Mouse (Mus musculus) kidney, adult 9 months (tissue): Measurements from ENCODE around the gene Gpatch2.

Experiments used
- DNase-seq: peaks from one replicate; pipeline ENCODE4 v3.0.0; 2022

Gpatch2 gene

DNA sequence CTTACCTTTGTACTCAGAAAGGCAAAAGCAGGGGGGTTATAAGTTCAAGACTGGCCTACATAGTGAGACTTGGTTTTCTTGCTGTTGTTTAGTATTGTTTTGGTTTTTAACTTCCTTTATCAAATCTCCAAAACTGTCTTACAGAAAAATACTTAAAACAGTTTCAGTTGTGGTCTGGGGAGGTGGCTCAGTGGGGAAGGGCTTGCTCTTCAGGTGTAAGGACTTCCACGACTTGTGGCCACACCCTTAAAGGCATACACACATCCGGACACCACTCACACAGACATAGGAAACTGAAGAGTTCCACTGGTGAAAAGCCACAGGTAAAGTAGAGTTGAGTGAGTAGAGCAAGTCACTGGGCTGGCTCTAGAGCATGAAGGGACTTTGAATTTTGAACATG, 93.2 kb downstream of the Gpatch2 start:
- peak; percentile 15 for DNase-seq

DNA sequence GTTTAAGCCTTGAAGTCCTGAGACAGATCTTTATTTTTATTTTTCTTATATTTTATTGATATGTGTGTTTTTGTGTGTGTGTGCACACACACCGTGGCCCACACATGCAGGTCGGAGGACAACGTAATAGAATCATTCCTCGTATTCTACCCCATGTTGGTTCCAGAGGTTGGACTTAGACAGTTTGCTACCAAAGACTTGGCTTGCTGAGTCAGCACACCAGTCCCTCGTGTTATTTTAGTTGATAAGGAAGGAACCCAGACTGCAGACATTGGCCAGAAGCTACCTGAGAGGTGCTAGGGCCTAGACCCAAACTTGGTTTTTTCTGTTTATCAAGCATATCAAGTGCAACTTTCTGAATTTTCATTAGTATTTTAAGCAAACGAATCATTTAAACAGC, 95.8 kb downstream of the Gpatch2 start:
- DNase-seq: no peak

DNA sequence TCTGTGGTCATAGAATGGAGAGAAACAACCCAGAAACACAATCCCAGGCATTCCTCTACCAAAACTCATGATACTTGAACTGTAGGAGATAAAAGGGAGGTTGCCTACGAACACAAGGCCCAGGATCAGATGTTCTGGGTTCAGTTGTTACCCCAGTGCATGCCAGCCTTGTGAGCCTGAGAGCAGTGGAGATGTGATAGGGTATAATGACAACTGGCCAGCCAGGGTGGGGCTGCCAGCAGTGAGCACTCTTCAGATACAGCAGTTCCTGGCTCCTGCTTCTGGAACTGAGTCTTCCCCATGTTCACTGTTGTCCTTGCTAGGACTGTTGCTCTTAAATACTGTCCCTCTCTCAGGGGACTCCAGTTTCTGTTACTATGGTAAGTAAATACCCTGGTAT, 98.0 kb downstream of the Gpatch2 start:
- DNase-seq: no peak

DNA sequence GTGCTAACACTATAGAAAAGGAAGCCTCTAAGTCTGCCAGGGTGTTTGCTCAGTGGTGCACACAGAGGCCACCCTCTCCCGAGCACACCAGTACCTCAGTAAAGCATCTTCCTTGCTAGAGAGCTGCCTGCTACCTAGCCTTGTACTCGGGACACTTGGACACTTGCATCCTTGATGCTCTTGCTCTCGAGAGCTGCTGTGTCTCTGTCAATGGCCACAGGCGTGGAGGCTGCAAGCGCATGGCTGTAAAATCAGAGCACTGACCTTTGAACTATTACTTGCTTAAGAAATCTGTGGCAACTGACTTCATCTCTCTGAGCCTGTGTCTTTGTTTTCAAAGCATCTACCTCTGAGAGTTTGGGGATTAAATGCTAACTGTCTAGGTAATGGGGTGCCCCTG, 98.5 kb downstream of the Gpatch2 start:
- DNase-seq: peak; percentile 14

DNA sequence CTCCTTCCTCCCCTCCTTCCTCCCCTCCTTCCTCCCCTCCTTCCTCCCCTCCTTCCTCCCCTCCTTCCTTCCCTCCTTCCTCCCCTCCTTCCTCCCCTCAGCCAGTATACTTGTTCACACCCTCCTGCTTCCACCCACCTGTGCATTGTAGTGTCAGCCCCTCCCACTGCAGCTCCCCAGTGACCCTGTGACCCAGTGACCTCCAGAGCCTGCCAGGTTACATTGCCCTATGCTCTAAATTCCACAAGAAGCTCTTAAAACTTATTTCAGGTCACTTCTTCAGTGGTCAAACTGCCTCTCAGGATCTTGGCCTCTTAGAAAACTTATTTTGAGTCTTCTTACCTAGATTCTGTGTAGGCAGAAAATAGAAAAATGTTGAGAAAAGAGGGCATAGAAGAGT, 99.2 kb downstream of the Gpatch2 start:
- DNase-seq: peak; percentile 26

DNA sequence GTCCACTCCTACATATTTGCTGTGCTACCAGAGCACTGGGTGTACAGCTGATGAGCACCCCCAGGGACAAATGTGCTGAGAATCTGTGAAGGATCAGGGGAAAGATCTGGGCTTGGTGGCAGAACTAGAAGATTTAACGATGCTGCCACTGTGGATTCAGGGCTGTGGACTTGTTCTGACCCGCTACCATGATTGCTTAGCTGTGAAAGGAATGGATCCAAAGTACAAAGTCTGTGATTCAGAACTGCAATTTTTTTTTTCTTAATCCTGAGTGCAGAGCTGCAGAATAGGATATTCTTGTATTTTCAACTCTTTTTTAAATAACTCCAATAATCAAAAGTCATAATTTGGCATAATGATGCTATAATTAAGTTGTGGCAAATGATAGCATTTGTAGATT, 100.5 kb downstream of the Gpatch2 start:
- peak; percentile 29 for DNase-seq

DNA sequence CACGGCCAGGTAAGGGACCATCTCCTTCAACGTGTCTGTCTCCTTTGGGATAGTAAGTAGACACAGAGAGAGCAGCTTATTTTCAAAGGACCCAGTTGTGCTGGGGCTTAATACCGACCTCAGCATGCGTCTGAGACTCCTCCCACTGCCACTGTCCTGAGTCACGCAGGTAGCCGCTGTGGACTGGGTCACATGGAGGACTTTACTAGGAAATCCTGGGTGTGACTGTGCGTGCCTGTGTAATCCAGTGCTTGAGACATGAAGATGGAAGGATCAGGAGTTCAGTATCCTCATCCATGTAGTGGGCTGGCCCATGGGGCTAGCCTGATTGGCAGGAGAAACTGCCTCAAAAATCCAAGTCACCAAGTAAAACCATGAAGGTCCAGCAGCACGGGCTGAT, 101.2 kb downstream of the Gpatch2 start:
- no peak for DNase-seq

DNA sequence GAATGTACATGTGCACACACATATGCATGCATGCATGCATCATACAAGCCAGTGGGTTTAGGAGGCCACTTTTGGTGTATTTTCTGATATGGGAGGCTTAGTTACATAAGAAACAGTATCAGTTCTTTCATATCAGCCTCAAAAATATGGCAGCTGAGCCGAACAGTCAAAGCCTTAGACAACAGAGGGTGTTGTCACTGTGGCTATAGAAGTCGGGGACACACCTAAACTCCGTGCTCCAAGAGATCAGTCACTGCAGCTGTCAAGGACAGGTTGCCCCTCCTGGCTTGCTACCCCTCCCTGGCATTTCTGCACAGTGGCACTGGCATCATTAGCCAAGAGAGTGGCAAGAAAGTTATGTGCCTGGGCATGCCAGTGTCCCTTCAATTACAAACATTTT, 106.5 kb downstream of the Gpatch2 start:
- no peak for DNase-seq

DNA sequence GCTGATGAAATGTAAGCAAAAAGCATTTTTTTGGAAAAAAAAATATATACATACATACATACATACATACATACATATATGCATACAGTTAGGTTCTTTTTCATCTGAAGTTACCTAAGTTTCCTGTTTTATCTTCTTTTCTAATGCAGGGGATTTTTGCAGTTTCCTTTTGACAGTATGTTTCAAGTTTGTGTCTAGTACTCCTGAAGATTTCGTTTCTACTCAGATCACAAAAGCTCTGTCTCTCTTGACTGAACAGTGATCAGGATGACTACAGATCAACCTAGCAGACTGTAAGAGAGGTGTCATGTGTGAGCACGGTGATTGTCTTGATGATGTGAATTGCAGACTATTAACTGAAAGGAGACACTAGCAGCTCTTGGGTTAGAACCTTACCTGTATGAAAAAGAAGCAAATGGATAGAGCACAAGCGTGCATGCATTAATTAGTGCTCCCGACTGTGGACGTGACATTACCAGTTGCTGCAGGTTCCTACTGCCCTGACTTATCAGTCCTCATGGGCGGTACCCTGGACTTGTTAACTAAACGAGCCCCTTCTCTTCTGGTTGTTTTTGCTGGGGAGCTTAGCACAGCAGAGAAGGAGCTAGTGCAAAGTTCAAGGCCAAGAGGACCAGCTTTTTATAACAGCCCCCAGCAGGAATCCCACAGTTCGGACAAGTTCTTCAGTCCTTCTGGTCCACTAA, 107.3 kb downstream of the Gpatch2 start:
- no peak for DNase-seq

DNA sequence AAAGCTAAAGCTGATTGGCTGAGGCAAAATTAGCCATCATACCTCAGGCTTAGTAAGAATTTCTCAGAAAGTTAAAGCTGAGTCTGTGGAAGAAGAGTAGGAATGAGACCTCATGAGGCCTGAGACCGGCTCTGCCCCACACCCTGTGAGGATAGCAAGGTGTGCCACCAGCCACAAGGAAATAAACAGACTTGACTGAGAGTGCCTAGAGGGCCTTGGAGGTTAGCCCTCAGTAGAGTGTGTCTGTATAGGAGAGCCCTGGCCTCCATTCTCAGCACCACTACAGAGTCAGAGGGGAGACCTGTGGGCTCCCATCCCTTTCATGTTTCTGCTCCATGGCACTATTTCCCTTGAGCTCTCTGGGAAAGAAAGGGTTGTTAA, 107.9 kb downstream of the Gpatch2 start:
- DNase-seq: no peak

DNA sequence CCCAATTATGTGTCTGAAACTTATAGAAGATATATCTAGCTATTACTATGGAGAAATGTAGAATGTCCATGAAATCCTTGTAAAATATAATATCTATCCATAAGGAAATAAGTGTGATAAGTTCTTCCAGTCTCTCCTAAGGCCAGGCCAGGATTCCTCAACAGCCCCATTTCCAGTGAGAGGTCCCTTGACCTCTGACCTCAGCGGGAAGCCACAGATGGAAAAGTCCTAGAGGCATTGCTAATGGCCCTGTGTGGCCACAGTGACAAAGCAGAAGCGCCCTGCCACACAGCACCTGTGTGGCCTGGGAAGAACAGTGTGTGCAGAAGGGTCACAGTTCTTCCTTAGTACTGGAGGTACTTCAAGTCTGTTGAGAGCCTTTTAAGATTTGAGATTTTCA, 127.2 kb downstream of the Gpatch2 start:
- no peak for DNase-seq

DNA sequence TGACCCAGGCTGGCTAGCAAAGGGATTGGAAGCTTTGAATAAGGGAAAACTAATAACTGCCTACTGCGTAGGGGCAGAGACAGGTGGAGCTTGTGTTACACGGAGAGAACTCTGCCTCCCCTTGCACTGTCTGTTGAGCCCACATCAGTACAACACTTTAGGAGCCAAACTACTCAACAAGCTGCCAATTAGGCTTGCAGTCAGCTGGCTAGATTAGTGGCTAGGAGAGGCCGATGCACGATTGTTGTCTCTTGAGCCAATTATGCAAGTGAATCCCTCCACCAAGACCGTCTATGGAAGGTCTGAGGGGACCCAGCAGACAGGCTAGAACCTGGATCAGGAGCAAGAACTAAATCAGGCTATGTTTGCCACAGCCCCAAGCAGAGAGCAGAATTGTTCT, 129.8 kb downstream of the Gpatch2 start:
- DNase-seq: no peak

DNA sequence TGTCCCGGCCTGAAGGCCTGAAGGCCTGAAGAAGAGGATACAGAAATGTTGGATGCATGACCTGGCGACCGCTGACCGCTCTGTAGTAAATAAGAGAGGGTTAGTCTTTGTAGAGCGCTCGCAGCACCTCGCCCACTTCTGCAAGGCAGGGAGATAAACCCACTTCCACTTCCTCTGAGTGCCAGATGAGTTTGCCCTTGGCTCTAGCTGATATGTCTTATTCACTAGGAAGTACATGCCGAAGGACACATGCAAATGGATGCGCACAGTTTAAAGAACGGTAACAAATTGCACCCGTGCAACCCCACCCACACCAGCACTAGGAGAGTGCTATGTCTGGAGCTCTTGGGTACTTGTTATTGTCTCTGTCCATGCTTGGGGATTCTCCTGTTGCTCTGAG, 131.6 kb downstream of the Gpatch2 start:
- no peak for DNase-seq

DNA sequence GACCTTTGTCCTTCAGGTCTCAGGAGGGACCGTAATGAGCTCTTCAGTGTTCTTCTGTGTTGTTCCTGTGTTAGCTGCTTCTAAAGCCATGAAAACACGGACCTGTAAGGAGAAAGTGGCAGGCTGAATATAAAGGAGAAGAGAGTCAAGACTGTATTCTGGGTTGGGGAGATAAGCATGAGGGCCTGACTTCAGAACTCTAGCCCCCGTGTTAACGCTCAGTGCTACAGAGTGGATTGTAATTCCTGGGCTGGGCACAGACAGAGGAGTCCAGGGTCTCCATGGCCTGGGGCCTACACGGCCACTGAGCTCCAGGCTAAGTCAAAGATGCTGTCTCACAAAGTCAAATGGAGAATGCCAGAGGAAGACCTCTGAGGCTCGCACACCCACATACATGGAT, 132.3 kb downstream of the Gpatch2 start:
- no peak for DNase-seq

DNA sequence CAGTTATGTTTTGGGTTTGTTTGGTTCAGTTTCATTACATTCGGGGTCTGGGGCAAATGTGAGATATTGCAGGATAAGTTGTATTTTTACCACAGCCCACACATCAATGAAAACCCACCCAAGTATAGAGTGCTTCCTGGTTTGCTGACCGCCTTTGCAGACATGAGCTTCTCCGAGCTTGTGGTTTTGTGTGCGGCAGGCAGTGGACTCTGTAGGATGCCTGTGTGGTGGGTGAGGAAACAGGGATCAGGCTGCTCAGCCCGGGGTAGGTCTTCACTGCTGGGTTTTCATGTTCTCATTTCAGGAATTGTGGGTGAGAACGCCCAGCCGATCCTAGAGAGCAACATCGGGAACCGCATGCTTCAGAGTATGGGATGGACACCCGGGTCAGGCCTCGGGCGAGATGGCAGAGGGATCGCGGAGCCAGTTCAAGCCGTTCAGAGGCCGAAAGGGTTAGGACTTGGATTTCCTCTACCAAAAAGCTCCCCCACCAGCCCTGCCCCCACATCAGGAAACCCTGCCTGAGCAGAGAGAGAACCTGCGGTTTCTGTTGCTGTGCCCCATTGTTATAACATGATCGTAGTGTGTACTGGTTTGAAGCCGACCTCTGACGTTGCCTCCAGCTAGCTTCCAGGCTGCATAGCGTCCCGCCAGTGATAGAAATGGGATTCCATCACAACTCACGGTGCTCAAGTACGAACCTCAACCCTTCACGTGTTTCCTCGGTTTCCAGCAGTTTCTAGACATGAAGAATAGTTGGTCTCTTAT, 132.9 kb downstream of the Gpatch2 start:
- no peak for DNase-seq

DNA sequence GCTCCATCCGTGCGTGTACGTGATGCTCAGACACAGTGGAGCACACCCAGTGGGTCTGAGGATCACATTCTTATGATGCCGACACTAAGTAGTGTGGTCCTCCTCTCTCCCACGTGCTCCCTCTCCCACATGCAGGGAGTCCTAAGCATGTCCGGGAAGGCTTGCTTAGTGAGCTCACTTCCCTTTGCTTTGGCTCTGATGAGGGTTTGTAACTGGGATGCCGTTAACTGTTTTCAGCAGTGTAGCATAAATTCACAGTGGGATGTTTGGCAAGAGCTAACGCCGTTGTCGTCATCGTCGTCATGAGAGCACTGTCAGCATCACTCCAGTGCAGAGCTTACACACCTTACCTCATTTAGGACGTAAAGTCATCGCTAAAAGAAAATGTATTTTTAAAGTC, 133.6 kb downstream of the Gpatch2 start:
- DNase-seq: no peak

DNA sequence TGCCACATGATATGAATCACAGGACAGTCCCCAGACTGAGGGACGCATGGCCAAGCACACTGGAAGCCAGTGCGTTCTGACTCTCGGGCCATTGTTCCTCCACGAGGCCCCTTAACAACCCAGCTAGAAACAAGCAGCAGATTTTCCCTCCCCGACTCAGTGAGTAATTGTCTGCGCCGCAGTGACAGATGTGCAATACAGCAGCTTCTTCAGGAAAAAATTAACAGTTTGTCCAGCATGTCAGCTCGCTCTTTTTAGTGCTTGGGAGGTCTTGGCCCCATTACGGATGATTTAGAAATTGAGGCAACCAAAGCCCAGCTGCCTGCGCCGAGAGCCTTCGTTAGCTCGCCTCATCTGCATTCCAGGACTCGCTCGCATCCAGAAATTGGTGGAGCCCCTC, 140.9 kb downstream of the Gpatch2 start:
- DNase-seq: no peak

DNA sequence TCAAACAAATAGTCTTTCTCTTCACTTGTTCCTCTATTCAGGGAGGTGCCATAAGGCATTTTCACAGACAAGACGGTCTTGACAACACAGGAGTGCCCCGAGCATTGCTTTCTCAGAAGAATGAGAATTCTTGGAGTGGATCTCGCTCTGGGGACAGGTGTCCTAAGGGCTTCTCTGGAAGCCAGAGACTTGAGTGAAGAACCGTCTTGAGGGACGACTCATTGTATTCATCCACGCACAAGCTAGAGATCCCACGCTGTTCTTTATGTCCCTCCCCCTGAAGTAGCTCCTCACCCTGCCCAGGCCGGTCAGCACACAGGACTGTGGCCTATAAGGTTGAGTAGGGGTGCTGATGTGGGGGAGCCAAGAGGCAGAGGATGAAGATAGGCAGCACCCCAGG, 141.6 kb downstream of the Gpatch2 start:
- no peak for DNase-seq

DNA sequence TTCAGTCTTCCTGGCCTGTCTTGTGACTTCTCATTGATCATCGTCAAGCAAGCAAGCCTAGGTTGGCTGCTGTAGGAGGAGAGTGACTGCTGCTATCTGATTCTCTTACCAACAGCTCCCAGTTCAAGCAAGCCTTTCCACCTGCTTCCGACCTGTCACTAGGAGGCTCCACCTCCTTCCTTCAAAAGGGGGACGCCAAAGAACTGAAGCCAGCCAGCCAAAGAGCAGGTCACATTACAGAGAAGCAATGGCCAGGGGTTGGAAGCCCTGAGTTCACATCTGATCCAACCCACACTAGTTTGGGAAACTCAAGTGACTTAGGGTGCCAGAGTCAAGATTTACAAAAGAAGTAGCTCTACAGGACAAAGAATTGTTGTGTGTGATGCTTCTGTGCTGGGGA, 144.9 kb downstream of the Gpatch2 start:
- DNase-seq: peak; percentile 11

DNA sequence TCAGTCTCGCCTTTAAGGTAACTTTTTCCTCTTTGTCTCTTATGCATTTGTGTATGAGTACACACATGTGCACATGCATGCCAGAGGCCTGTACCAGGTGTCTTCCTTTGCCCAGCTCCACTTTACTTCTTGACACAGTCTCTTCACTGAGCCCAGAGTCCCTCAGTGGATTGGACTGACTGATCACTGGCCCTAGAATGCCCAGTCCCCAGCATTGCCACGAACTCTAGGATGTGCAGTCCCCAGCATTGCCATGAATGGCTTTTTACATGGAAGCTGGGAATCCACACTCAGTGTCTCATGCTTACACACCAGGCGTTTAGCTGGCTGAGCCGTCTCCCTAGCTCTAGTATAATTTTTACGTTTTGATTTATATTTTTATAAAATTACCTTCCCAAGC, 147.2 kb downstream of the Gpatch2 start:
- DNase-seq: no peak

DNA sequence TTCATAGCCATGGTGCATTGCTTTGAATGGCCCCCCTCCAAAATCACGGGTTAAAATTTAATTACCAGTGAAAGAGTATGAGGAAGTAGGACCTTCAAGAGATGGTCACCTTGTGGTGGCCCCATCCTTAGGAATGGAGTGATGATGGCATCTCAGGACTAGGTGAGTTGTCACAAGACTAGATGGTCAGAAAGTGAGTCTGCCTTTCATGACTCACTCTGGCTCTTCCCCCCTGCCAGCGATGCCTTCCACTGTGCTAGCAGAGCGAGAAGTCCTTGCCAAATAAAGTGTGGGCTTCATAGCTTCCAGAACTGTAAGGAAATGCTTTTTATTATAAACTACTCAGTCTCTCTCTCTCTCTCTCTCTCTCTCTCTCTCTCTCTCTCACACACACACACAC, 150.1 kb downstream of the Gpatch2 start:
- peak; percentile 7 for DNase-seq

DNA sequence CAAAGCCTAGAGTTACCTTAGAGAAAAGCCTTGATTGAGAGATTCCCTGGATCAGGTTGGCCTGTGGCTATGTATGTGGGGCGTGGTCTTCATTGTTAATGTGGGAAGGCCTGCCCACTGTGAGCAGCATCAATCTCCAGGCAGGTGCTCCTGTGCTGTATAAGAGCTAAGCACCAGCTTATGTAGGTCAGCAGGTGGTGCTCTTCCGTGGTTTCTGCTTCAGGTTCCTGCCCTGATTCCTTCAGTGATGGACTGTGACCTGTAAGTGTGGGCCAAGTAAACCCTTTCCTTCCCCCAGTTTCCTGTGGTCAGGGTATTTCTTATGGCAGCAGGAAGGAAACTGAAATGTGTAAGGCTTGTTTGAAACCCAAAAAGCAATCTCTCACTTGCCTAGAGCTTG, 151.5 kb downstream of the Gpatch2 start:
- peak; percentile 54 for DNase-seq

DNA sequence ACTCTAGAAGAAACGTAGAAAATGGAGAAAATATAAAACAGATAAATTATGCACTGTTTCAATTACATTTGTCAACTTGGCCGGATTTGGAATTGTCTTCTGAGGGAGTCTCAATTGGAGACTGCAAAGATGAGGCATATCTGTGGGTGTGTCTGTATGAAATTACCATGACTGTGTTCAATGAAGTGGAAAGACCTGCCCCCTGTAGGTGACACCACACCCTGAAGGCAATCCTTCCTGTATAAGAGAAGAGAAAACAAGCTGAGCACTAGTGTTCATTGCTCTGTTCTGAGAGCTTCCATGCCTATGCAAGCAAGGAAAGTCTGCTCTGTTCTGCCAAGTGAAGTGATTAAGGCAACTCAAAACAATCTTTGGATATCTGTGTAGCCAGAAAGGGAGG, 153.7 kb downstream of the Gpatch2 start:
- DNase-seq: no peak

DNA sequence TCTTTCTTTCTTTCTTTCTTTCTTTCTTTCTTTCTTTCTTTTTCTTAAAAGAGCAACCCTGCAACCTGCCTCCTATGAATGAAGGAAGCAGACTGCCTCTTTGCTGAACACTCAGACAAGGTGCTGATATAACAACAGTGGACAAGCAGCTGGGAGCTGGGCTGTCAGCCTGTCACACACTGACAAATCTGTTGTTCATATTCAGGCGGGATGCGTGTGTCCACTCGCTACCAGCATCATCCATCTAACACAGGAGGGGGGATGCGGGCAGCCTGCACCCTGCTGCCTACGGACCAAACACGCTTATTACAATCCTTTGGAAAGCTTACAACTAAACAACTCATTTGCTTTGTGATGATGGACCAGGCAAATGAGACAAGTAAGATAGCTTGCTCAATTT, 158.2 kb downstream of the Gpatch2 start:
- no peak for DNase-seq

DNA sequence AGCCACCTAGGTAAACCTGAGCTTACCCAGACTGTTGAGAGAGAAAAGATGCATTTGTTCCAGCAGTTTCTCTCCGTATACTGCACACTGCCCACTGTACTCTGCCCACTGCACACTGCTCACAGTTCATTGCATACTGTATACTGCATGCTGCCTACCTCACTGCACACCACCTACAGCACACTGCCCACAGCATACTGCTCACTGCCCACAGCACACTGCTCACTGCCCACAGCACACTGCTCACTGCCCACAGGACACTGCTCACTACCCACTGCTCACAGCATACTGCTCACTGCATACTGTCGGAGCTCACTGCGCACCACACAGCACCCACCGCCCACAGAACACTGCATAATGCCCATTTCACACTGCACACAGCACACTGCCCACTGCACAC, 159.1 kb downstream of the Gpatch2 start:
- no peak for DNase-seq
